ENCODE assay signal across 8 mouse cellular contexts in the genomic region with DNA sequence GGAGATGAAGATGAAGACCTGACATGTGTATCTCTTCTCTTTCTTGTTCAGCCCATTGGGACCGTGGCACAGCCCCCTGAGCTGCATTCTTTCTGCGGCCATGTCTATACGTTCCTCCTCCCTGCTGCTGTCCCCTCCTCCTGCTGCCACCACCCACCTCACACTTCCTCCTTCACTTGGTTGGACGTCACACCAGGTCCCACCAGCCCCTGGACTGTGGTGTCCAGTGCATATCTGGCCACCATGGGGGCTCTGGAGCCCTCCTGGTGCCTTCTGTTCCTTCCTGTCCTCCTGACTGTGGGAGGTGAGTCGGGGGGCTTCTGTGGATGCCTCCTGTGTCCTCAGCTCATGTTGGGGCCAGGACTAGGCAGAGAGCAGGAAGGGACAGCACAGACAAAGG. TPM values are rescaled to one million over a fixed set of nuclear protein-coding genes. Genes with fewer than 3 reads are reported as not detected.
DNase-seq lines count a peak whose midpoint lies in the region; ATAC-seq and TF ChIP-seq lines count a peak whose summit lies in the region.

A gene (plus strand): TSS at position 165 of the 400 bp plus-strand sequence.

- no peaks in the 10 kb centered on the region for H3K36me3 ChIP-seq in liver, adult 2 months (ENCODE audit: control insufficient read depth, insufficient read depth, low read length)
- H3K36me3 ChIP-seq in embryonic facial prominence, embryonic 14.5 days (ENCODE audit: control insufficient read depth, insufficient read depth, low read length) = no peaks in the 10 kb centered on the region
- H3K36me3 ChIP-seq in hindbrain, embryonic 15.5 days = no peaks in the 10 kb centered on the region
- no peaks in the 10 kb centered on the region for H3K36me3 ChIP-seq in liver, embryonic 16.5 days (ENCODE audit: control insufficient read depth, insufficient read depth)

- H3K4me3 ChIP-seq in liver, adult 2 months (ENCODE audit: insufficient read depth, low read depth, low read length) = peak within 1 kb of the TSS; percentile 45
- H3K4me3 ChIP-seq in embryonic facial prominence, embryonic 14.5 days (ENCODE audit: low read depth, low read length) = no peak within 1 kb of the TSS
- no peak within 1 kb of the TSS for H3K4me3 ChIP-seq in hindbrain, embryonic 15.5 days
- H3K4me3 ChIP-seq in liver, embryonic 16.5 days (ENCODE audit: low read depth, low read length) = peak within 1 kb of the TSS; percentile 30

- no peak for DNase-seq in liver, adult 2 months (ENCODE audit: extremely low read depth, low read depth, low spot score)
- no peak for DNase-seq in liver
- DNase-seq in embryonic facial prominence, embryonic 14.5 days (ENCODE audit: low spot score) = no peak
- peak; percentile 27 for DNase-seq in skeletal muscle tissue, adult 2 months (ENCODE audit: low read depth, low spot score)
- DNase-seq in cerebellum, adult 9-11 months = no peak
- DNase-seq in yolk sac, embryonic 10.5 days (ENCODE audit: low spot score) = no peak

- no peak within 1 kb of the TSS for H3K4me2 ChIP-seq in embryonic facial prominence, embryonic 14.5 days (ENCODE audit: low read depth, low read length)
- no peak within 1 kb of the TSS for H3K4me2 ChIP-seq in hindbrain, embryonic 15.5 days
- H3K4me2 ChIP-seq in liver, embryonic 16.5 days (ENCODE audit: low read depth, low read length) = peak within 1 kb of the TSS; percentile 20; the same call in 1 of the 2 replicates

- H3K79me2 ChIP-seq in liver, adult 2 months (ENCODE audit: control insufficient read depth, insufficient read depth, low read length) = no peaks in the 10 kb centered on the region

- peak within 1 kb of the TSS; percentile 34; the same call in 1 of the 2 replicates for H3K9ac ChIP-seq in liver, adult 2 months (ENCODE audit: low read depth, low read length)
- H3K9ac ChIP-seq in embryonic facial prominence, embryonic 14.5 days (ENCODE audit: low read depth, low read length) = no peak within 1 kb of the TSS
- no peak within 1 kb of the TSS for H3K9ac ChIP-seq in hindbrain, embryonic 15.5 days
- H3K9ac ChIP-seq in liver, embryonic 16.5 days (ENCODE audit: low read depth, low read length) = 0 out of 2 replicates have a peak within 1 kb of the TSS, but pooled peaks have one; percentile 8

- ATAC-seq in embryonic facial prominence, embryonic 14.5 days (ENCODE audit: low read depth) = no peak
- no peak for ATAC-seq in hindbrain, embryonic 15.5 days (ENCODE audit: low FRiP score, low read depth)
- peak; percentile 46; the same call in 1 of the 2 replicates for ATAC-seq in liver, embryonic 16.5 days (ENCODE audit: low read depth)

- H3K4me1 ChIP-seq in liver, adult 2 months (ENCODE audit: control insufficient read depth, insufficient read depth, low read length) = no peaks in the 10 kb centered on the region
- H3K4me1 ChIP-seq in embryonic facial prominence, embryonic 14.5 days (ENCODE audit: control insufficient read depth, insufficient read depth, low read length) = no peaks in the 10 kb centered on the region
- no peaks in the 10 kb centered on the region for H3K4me1 ChIP-seq in hindbrain, embryonic 15.5 days (replicated peaks)
- no peaks in the 10 kb centered on the region for H3K4me1 ChIP-seq in liver, embryonic 16.5 days (ENCODE audit: control insufficient read depth, low read depth, low read length)

- H3K9me3 ChIP-seq in embryonic facial prominence, embryonic 14.5 days (ENCODE audit: control insufficient read depth, low read length) = peaks cover 1% of the 10 kb centered on the region; the same call in 1 of the 2 replicates
- H3K9me3 ChIP-seq in hindbrain, embryonic 15.5 days = no peaks in the 10 kb centered on the region
- H3K9me3 ChIP-seq in liver, embryonic 16.5 days (replicated peaks; ENCODE audit: control insufficient read depth, low read length) = no peaks in the 10 kb centered on the region

- TF ChIP-seq POLR2A in liver, adult 2 months (IDR thresholded peaks at IDR 0.05; ENCODE audit: extremely low read depth, insufficient read depth, low read length) = 0 out of 2 replicates have a peak, but pooled peaks have one; percentile 15

- 66% methylated on average over 5 of the region's 5 CpGs for WGBS in liver, adult 2 months
- 64% methylated on average over 5 of the region's 5 CpGs for WGBS in embryonic facial prominence, embryonic 14.5 days
- WGBS in hindbrain, embryonic 15.5 days = 73% methylated on average over 5 of the region's 5 CpGs
- 32% methylated on average over 5 of the region's 5 CpGs for WGBS in liver, embryonic 16.5 days (ENCODE audit: insufficient replicate concordance)

- H3K27ac ChIP-seq in liver, adult 2 months (replicated peaks; ENCODE audit: insufficient read depth, low read depth, low read length) = peak within 1 kb of the TSS; percentile 46
- no peak within 1 kb of the TSS for H3K27ac ChIP-seq in embryonic facial prominence, embryonic 14.5 days (replicated peaks; ENCODE audit: low read depth, low read length)
- H3K27ac ChIP-seq in hindbrain, embryonic 15.5 days (replicated peaks) = no peak within 1 kb of the TSS
- peak within 1 kb of the TSS; percentile 71 for H3K27ac ChIP-seq in liver, embryonic 16.5 days (ENCODE audit: low read length)

- TF ChIP-seq CTCF in liver, adult 2 months (IDR thresholded peaks at IDR 0.05; ENCODE audit: low read depth, low read length) = no peak

- no peaks in the 10 kb centered on the region for H3K27me3 ChIP-seq in liver, adult 2 months (ENCODE audit: control insufficient read depth, insufficient read depth, low read length)
- H3K27me3 ChIP-seq in embryonic facial prominence, embryonic 14.5 days (replicated peaks; ENCODE audit: control insufficient read depth, insufficient read depth, low read length) = no peaks in the 10 kb centered on the region
- no peaks in the 10 kb centered on the region for H3K27me3 ChIP-seq in hindbrain, embryonic 15.5 days
- no peaks in the 10 kb centered on the region for H3K27me3 ChIP-seq in liver, embryonic 16.5 days (ENCODE audit: control insufficient read depth, insufficient read depth, low read depth, low read length)

RNA-seq across cellular contexts. Expression of the gene that starts here (rescaled TPM):
- 46.1 and 57.6 TPM in 2 replicates for total RNA-seq in liver, adult 2 months (2014; rRNA removed)
- polyA plus RNA-seq in liver, adult 2 months (2012; rRNA removed) = 48.1 and 86.4 TPM in 2 replicates
- 82.9 and 97.0 TPM in 2 replicates for polyA plus RNA-seq in embryonic facial prominence, embryonic 14.5 days (2014; fragmentation: Nextera tagmentation; extraction: Ambion mirVana)
- 28.9 and 39.1 TPM in 2 replicates for polyA plus RNA-seq in hindbrain, embryonic 15.5 days (2015; fragmentation: Nextera tagmentation; extraction: Ambion mirVana)
- 150 and 154 TPM in 2 replicates for polyA plus RNA-seq in liver, embryonic 16.5 days (2015; fragmentation: Nextera tagmentation; extraction: Ambion mirVana)

Comparison
In these comparisons a context has a peak if more than half of its experiments do, and no peak if none do; other contexts are left out.
1. H3K27ac ChIP-seq: peak in liver, adult 2 months (single experiment) and liver, embryonic 16.5 days (single experiment); none in embryonic facial prominence, embryonic 14.5 days (single experiment) and hindbrain, embryonic 15.5 days (single experiment).
2. H3K4me3 ChIP-seq: peak in liver, adult 2 months (single experiment) and liver, embryonic 16.5 days (single experiment); none in embryonic facial prominence, embryonic 14.5 days (single experiment) and hindbrain, embryonic 15.5 days (single experiment).
3. H3K9ac ChIP-seq: peak in liver, adult 2 months (single experiment) and liver, embryonic 16.5 days (single experiment); none in embryonic facial prominence, embryonic 14.5 days (single experiment) and hindbrain, embryonic 15.5 days (single experiment).